In genomic region chr5:110733231-110733823, GRCm38 (mm10) we compare ENCODE assay signal across 28 mouse cellular contexts. TPM values are rescaled to one million over a fixed set of nuclear protein-coding genes. Genes with fewer than 3 reads are reported as not detected.
DNase-seq lines count a peak whose midpoint lies in the region; TF ChIP-seq lines count a peak whose summit lies in the region.
"Had no signal": no experiment of that assay in that cellular context is flagged by ENCODE, and none has a peak within 500 bp of the region (broad histone marks: within the 10 kb centered on the region; RNA-seq: fewer than 3 reads in every experiment).

No protein-coding gene starts in this region.

- DNase-seq in adrenal gland, postnatal 14 days = peak; percentile 18
- no peak for DNase-seq in adrenal gland, postnatal 36 days
- peak; percentile 24 for DNase-seq in kidney, adult 2 months
- DNase-seq in kidney, adult 8-10 months = no peak
- DNase-seq in NIH3T3 (ENCODE audit: low read depth) = peak; percentile 11
- DNase-seq in brain, adult 2 months (ENCODE audit: low read depth, low spot score) = peak; percentile 43
- no peak for DNase-seq in layer of hippocampus, adult 11-12 months (ENCODE audit: low spot score)
- no peak for DNase-seq in ovary, adult 18-20 months (ENCODE audit: low spot score)
- DNase-seq: adrenal gland, postnatal 25 days; B cell, adult 2 months; cerebellum, adult 18-20 months; cerebellum, adult 9-10 months; cerebellum, postnatal 25 days; gastrocnemius, adult 2 months; gastrocnemius, postnatal 25 days; heart, adult 18-20 months; heart, postnatal 10 days; heart, postnatal 36 days; kidney, adult 18-20 months had no signal

- H3K36me3 ChIP-seq in kidney, adult 2 months (ENCODE audit: control insufficient read depth, insufficient read depth, low read length) = peaks cover 5% of the 10 kb centered on the region

- no peaks in the 10 kb centered on the region for H3K27me3 ChIP-seq in kidney, adult 2 months (replicated peaks; ENCODE audit: control insufficient read depth, insufficient read depth, low read length)
- H3K27me3 ChIP-seq: CH12.LX; embryonic facial prominence, embryonic 12.5 days; embryonic facial prominence, embryonic 15.5 days; forebrain, embryonic 15.5 days; heart, embryonic 12.5 days; heart, embryonic 15.5 days; hindbrain, embryonic 13.5 days had no signal

- no peak for TF ChIP-seq CTCF in kidney, adult 2 months (conservative IDR thresholded peaks at IDR 0.05; ENCODE audit: insufficient read depth, insufficient read length, low read depth, low read length)

- no peak for TF ChIP-seq POLR2A in kidney, adult 2 months (IDR thresholded peaks at IDR 0.05; ENCODE audit: low read depth, low read length)

- no peak overlapping the region for H3K27ac ChIP-seq in kidney, adult 2 months (ENCODE audit: insufficient read depth, low read depth, low read length)
- H3K27ac ChIP-seq: embryonic facial prominence, embryonic 12.5 days; embryonic facial prominence, embryonic 15.5 days; forebrain, embryonic 15.5 days; gastrocnemius, adult 2 months; heart, embryonic 15.5 days; hindbrain, embryonic 10.5 days; hindbrain, embryonic 13.5 days; hindbrain, postnatal 0 days had no signal

- 81% methylated on average over 4 of the region's 4 CpGs for WGBS in kidney, adult 2 months

- no peak overlapping the region for H3K4me3 ChIP-seq in kidney, adult 2 months (ENCODE audit: insufficient read depth, low read depth, low read length)
- H3K4me3 ChIP-seq: embryonic facial prominence, embryonic 12.5 days; embryonic facial prominence, embryonic 15.5 days; forebrain, embryonic 15.5 days; gastrocnemius, adult 2 months; heart, embryonic 12.5 days; heart, embryonic 15.5 days; hindbrain, embryonic 10.5 days; hindbrain, embryonic 13.5 days had no signal

- H3K4me1 ChIP-seq in kidney, adult 2 months (ENCODE audit: control insufficient read depth, insufficient read depth, low read length) = no peaks in the 10 kb centered on the region
- H3K4me1 ChIP-seq: embryonic facial prominence, embryonic 12.5 days; embryonic facial prominence, embryonic 15.5 days; forebrain, embryonic 15.5 days; heart, embryonic 12.5 days; heart, embryonic 15.5 days; hindbrain, embryonic 10.5 days; hindbrain, embryonic 13.5 days had no signal

RNA-seq across cellular contexts. Expression of gene Ep400, which starts 37.2 kb away (rescaled TPM):
- total RNA-seq in adrenal gland, postnatal 14 days (2021) = 84.7 and 85.3 TPM in 2 replicates
- 10 to 100 TPM; 77.2 to 90.5 TPM for total RNA-seq in adrenal gland, postnatal 36 days (2021)
- polyA plus RNA-seq in kidney, adult 2 months (2012; rRNA removed) = 28.2 and 29.6 TPM in 2 replicates

RNA-seq across cellular contexts. Expression of gene Pus1, which starts 47.1 kb away (rescaled TPM):
- 38.5 and 45.8 TPM in 2 replicates for total RNA-seq in adrenal gland, postnatal 14 days (2021)
- total RNA-seq in adrenal gland, postnatal 36 days (2021) = 10 to 100 TPM; 55.4 to 55.5 TPM
- polyA plus RNA-seq in kidney, adult 2 months (2012; rRNA removed) = 38.6 TPM in 2 replicates

Comparison
In these comparisons a context has a peak if more than half of its experiments do, and no peak if none do; other contexts are left out.
1. DNase-seq: peak in adrenal gland, postnatal 14 days (single experiment), kidney, adult 2 months (single experiment), NIH3T3 (single experiment) and brain, adult 2 months (single experiment); none in adrenal gland, postnatal 36 days (0 of 2), kidney, adult 8-10 months (0 of 2), layer of hippocampus, adult 11-12 months (single experiment) and ovary, adult 18-20 months (single experiment).